Mouse (Mus musculus) gastrocnemius, adult 8-10 months (tissue): ENCODE results near the gene Nfyb. TPM values are rescaled to one million over a fixed set of nuclear protein-coding genes. Genes with fewer than 3 reads are reported as not detected.

Experiments
- DNase-seq, 2 experiments: peaks; one replicate each; pipeline ENCODE4 v3.0.0; 2022; ENCODE audit warnings: low spot score in 2 of 2
- total RNA-seq, 4 experiments: library from RNA; stranded (reverse); gene quantifications; 2 replicates each; pipeline ENCODE4 v1.2.4; 2022

The Nfyb gene
- 10 to 100 TPM; 31.3 to 42.5 (median 39.8) TPM for total RNA-seq

DNA sequence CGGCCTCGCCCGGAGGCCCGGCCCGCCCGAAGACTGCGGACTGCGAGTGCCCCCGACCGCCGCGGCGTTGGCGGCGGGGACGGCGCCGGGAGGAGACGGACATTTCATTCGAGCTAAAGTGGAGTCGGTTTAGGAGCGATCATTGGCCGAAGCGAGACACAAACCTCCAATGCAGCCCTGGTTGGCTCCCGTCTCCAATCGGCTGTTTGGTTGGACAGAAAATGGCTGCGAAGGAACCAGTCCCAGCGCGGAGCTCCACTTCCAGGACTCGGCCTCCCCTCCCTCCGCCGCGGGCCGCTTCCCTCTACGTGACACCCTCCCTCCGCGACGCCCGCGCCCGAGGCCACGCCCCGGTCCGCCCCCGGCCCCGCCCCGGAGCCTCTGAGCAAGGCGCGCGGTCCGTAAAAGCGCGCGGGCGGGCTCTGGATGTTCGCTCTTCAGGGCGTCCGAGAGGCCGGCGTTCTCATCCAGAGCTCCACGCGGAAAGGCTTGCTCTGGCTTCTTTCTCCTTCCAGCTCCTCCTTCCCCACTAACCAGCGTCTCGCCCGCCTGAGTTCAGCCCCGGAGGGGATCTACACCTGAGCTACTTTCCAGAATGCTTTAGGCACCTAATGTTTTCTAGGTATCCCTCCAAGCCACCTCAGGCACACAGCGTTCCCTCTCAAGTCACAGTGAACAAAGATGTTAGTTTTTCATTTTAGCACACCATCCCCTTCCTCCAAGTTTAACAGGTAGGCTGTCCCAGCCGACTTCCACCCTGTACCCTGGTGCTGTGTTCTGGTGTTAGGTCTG, at the start of gene Nfyb:
Gene Nfyb (minus strand): TSS at position 305 of the 792 bp plus-strand sequence.
- DNase-seq, result peak; percentile 95 to 96

DNA sequence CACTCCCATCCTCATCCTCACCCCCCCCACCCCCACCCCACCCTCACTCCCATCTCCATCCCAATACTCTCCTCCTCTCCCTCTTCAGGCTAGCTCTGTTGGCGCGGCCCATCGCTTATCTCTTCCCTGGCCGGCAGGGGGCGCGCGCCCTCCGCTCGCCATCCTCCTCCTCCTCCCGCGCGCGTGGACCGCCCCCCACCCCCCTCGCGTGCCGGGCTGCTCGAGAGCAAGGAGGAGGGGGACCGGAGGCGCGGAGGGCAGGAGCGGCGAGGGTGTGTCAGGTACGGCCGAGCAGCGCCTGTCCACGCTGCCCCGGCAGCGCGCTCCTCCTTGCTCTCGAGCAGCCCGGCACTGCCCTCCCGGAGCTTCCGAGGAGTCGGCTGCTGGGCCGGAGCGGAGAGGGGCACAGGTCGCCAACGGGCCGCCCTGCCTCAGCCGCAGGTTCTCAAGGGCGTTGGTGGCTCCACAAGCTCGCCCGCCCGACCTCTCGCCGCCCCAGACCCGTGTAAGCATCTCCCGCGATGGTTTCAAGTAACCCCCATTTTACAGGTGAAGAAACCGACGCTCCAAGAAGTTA, 48.0 kb upstream of the Nfyb start:
- DNase-seq, result peak; percentile 51 to 54

DNA sequence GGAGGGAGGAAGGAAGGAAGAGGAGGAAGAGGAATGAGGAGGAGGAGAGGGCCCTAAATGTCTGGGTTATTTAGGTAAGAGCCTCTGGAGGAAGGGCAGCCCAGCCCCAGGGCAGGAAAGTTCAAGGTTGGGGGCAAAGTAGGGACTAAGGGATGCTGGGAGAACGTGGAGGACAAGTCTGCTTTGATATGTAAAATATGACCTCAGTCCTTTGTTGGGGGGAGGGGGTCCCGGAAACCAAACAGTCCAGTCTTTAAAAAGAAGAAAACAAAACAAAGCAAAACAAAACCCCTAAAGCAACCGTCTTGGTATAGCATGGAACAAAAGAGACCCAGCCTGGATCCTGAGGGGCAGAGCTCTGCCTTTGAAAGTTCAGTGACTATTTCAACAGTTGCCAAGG, 45.4 kb upstream of the Nfyb start:
- DNase-seq, result no peak

DNA sequence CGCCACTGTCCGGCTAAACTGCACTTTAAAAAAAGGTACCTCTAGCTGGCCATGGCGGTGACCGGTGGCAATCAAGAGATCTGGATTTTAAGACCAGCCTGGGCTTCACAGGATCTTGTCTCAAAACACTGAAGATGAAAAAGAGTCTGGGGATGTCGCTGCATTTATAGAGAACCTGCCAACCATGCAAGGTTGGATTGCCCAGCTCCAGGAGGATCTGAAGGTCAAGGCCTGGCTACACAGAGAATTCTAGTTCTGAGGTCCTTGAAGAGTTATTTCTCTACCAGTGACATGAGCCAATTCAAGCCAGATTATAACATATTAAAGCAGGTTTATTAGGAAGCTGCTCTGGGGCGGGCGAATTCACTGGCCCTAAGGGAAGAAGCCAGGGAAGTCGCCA, 44.9 kb upstream of the Nfyb start:
- no peak for DNase-seq

DNA sequence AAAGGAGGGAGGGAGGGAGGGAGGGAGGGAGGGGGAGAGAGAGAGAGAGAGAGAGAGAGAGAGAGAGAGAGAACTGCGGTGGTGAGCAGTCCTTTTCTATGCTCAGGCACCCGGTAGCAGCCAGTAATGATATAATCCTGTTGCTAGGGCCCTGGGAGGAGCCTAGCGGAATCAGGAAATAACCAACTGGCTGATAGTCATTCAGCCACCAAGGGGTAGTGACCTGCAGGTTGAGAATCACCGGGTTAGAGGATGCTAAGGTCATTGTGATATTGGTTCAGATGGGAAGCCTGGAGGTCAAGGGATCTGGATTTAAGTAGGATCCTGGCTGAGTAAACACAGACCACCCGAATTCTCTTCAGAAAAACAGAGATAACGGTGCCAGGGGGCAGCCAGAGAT, 44.2 kb upstream of the Nfyb start:
- no peak for DNase-seq

DNA sequence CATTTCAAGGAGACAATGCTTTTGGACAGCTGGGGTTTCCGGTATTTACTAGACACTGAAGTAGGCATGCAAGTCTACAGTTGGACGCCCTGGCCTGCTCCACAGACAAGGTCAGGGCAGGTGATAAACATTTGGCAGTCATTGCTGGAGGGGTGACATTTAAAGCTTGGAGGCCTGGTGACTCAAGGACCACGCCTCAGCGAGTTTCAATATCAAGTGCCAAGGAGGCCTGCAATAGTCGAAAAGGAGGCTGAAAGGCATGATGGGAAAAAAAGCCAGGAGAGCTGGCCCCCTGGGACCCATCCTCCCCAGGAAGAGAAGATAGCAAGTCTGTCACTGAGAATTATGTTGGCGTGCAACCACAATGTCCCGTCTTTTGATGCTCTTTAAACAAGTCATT, 43.3 kb upstream of the Nfyb start:
- peak in 1 of 2 experiments; percentile 50 for DNase-seq

DNA sequence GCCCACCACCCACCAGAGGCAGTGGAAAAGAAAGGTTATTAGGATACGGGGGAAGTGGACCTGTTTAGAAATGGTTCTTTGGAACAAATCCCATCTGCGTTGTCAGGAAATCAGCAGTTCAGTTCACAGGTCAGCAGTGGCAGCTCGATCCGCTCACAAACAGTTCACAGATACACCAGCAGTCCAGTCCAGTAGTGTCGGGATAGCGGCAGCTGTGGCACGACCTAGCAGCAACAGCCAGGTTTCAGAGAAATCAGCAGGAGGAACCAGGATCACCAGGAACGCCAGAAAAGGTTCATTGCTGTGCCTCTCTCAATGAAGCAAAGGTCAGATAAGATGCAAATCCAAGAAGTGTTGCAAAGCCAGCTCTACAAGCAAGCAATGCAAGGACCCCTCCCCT, 42.5 kb upstream of the Nfyb start:
- no peak for DNase-seq

DNA sequence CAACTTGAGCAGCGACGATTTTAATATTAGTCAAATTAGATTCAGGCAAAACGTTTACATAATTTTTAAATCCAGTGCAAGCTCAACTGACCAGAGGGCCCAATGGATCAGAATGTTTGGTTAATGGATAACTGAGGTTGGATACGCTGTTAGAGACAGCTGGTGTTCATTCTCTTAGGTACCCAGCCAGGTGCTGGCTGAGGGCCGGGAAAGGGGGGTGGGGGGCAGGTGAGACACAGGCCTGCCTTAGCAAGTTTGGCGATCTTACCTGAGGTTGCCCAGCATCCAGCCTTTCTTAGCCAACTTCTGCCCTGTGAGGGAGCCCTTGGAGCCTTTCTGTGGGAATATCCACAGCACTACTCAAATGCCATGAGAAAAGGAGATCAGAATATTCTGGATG, 41.2 kb upstream of the Nfyb start:
- no peak for DNase-seq

DNA sequence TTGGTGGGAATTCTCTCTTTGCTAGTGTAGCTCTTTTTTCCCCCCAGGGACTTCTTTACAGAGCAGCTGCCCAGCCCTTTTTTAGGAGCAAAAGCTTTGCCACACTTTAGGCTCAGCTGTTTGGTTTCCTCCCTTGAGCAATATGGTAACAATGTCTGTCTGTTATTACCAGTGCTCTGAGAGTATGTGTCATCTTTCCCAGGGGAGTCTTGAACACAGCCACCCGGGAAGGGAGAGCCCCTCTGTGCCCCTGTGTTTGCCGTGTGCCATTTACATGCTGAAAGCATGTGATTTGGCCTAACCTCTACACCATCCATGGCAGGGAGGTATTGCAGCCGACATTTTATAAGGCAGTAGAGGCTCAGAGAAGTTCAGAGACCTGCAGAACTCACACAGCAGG, 40.5 kb upstream of the Nfyb start:
- DNase-seq, result no peak

DNA sequence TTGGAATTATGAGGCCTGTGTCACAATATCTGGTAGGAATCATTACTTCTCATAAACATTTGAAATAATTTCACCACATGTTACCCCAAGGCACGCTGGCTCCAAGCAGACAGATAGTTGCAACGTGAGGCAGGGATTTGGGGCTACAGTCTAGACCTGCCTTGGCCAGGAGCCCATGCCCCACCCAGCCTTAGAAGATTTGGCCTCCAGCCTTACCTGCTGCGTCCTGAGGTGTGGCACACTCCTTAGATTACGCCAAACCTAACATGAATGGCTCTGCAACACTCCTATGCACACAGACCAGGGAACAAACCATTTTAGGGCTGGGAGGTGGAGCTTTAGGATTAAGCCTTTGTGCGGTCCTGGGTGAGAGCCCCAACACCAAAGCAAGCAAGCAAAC, 36.1 kb upstream of the Nfyb start:
- no peak for DNase-seq

DNA sequence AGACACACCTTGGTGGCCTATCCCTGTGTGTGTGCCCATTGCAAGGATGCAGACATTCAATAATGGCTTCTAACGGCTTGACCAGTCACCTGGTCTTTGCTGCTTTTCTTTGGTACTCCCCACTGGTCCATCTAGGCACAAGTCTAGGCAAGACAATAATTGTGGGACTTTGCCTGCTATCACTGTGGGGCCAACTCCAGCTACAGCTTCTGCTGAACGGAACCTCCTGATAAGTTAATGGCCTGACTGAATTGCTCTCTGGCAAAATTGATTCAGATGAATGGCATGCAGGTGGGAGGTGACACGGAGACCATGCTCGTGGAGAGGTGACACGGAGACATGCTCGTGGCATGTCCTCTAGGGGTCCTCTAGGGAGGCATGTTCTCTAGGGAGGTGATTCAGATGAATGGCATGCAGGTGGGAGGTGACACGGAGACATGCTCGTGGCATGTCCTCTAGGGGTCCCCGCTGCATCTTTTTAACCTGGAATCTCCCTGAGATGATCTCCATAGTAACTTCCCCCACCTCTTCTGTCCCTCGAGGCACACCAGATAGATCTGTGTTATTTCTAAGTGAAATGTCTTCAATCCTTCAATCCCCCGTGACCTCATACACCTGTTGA, 34.5 kb upstream of the Nfyb start:
- no peak for DNase-seq

DNA sequence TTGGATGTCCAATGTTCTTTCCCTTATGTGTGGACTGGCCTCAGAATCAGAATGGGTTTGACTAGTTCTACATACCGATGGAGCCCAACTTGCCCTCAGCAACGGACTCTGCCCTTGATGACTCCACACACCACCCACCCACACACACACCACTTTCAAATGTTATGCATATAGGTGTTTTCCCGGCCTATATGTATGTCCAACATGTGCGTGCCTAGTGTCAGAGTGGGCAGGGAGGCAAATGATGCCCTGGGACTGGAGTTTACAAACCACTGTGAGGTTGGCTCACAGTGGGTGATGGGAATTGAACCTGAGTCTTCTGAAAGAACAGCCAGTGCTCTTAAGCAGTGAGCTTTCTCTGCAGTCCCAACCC, 33.2 kb upstream of the Nfyb start:
- no peak for DNase-seq

DNA sequence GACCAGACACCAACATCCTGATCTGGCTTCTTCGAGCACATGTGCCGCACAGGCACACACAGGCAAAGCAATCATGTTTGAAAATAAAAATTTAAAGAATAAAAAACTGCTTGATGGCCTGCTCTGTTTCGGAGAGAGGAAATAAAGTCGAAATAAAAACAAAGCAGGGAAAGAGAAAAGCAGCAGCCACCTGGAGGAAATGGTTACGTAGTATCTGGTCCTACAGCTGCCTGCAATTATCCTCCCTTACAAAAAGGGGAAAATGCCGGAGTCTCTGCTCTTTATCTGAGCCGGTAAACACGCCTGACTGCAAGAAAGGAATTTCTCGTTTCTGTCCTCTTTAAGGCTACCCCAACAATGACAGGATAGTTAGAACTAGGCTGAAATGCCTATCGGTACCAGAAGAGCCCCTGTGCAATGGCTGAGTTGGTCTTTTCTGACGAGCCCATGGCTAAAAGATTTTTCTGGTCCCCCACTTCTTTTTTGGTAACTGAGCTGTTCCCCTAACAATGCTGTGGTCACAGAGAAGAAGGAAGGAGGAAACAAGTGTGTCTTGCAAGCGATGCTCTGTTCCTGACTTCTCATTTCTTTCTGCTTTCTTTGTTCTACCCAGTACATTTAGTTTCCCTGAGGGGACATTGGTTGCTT, 32.7 kb upstream of the Nfyb start:
- DNase-seq, result no peak

DNA sequence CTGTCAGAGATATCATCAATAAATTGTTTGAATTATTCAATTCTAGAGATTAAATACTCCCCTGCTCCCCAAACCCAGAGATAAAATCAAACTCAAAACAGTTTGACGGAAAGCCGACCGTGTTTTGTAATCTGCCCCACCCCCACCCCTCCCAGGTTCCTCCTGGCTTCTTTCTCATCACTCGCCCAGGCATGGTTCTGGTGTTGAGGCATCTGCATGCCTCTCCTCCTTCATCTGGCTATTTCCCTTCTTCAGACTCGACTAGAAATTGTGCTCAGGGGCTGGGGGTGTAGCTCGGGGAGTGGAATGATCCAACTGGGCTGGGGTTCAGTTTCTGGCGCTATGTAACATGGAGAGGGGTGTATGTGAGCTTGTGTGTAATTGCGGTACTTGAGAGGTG, 31.8 kb upstream of the Nfyb start:
- no peak for DNase-seq

DNA sequence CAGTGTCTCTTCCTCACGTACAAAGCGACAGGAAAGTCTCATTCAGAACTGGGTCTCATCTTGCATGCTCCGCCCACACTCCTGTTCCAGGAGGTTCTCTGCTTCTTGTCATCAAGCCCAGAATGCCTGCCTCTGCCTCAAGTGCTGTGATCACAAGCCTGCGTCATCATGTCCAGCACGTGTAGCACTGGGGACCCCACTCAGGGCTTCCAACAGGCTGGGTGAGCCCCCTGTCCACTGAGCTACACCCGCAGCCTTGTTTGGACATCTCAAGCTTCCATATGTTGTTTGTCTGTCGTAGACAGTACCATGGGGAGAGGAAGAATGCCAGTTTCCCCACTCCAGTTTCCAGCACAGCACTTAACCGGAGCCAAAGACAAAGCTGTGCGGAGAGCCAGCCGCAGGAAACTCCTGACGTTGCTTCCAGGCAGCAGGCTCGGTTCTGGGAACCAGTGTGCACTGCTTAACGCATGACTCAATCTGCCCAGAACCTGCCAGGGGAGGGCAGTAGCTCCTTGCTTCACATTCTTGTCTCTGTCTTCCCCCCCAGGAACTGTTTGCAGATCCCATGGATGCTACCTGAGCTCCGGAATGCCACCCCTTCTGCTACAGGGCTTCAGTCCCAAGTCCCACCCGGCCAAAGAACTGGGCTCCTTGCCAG, 31.3 kb upstream of the Nfyb start:
- peak; percentile 55 to 69 for DNase-seq

DNA sequence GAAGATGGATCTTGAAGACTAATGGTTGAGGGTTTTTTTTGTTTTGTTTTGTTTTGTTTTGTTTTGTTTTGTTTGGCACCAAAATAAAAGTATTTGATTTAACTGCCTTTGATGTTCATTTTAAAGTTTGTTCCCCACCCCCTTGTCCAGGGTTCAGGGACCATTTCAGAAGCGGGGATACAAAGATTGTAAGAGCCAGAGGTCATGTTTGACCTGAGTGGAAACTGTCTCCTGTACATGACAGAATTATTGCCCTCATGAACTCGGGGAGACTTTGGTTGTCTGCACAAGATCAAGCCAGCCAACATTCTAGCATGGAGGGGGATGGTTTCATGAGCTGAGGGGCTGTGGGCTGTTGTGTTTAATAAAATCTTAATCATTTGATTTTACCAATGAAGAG, 28.4 kb upstream of the Nfyb start:
- no peak for DNase-seq

DNA sequence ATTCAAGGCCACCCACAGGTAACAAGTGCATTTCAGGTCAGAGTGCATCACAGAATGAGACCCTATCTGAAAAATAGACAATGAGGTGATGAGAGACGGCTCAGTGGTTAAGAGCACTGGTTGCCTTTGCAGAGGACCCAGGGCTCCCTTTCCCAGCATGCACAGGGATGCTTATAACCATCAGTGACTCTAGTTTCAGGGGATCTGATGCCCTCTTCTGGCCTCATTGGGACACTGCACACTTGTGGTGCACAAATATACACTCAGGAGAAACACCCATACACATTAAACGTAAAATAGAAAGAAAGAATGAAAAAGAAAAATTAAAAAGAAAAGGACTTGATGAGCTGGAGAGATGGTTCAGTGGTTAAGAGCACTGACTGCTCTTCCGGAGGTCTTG, 27.8 kb upstream of the Nfyb start:
- no peak for DNase-seq

DNA sequence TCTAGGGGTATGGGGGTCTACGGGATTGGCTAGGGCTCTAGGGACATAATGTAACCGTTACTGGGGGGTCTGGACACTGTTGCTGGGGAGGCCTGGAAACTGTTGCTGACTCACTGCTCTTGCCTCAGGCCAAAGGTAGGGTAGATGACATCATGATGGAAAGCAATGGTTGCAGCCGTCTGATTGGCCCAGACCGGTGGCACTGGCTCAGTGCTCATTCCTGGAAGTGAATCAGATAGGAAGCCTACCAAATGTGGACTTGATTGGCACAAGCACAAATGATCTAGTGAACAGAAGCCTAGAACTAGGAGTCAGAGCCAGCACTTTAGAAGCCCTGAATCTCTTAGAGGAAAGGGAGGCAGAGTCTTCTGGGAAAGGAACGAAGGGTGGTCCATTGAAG, 26.6 kb upstream of the Nfyb start:
- no peak for DNase-seq

DNA sequence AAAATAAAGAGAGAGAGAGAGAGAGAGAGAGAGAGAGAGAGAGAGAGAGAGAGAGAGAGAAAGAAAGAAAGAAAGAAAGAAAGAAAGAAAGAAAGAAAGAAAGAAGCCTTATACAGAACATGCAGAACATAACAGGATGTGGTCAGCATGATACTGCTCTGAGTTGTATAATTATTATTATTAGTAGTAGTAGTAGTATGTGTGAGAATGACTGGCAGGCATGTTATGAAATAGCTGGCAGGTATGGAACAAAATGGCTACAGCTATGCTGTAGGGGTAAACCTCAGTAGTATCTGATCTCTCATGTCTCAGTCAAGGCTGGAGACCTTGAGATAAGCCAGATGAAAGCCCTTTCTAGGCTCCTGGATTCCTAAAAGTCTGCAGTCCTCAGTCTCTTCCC, 25.2 kb upstream of the Nfyb start:
- DNase-seq, result no peak

DNA sequence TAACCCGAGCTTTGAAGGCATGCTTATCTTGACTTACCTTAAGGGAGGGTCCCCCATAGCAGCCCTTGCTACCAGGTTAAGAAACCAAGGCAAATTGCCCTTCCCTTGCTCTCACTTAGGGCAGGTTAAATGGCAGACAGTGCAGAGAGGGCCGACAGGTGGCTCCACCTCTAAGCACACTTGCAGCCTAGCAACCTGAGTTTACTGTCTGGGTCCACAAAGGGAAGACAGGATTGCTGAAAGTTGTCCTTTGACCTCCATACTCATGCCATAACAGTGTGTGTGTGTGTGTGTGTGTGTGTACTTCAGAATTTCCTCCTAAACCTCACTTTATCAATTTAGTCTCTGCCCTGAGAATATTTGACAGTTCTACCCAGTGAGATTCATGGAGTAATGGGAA, 18.5 kb upstream of the Nfyb start:
- DNase-seq, result no peak

DNA sequence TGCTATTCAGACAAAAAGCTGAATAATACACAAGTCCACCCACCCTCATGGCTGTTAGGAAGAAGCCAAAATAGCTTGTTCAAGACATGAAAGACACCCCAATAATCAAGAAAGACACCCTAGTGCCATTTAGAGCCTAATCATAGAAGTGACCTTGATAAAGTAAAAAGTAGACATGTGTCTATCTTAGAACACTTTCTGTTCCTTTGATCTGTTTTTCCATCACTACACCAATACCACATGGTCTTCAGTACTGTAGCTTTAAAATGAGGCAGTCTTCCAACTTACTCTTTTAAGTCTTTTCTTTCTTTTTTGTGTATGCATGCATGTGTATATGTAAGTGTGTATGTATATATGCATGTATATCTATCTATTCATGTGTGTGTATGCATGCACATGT, 16.9 kb upstream of the Nfyb start:
- no peak for DNase-seq

DNA sequence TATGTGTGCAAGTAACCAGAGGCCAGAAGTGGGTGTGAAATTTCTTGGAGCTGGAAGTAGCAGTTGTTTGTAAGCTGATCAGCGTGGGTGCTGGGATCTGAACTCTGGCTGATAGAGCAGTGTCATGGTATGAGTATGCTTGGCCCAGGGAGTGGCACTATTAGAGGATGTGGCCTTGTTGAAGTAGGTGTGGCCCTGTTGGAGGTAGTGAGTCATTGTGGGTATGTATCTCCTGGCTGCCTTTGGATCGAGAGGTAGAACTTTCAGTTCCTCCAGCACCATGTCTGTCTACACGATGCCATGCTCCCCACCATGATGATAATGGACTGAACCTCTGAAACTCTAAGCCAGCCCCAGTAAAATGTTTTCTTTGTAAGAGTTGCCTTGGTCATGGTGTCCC, 16.4 kb upstream of the Nfyb start:
- no peak for DNase-seq
